In genomic region chr6:24037919-24038318, GRCm38 (mm10) we compare ENCODE assay signal across 18 mouse cellular contexts.
DNase-seq lines count a peak whose midpoint lies in the region; ATAC-seq and TF ChIP-seq lines count a peak whose summit lies in the region.
"Had no signal": no experiment of that assay in that cellular context is flagged by ENCODE, and none has a peak within 500 bp of the region (broad histone marks: within the 10 kb centered on the region; RNA-seq: fewer than 3 reads in every experiment).

No protein-coding gene starts in this region.

- DNase-seq in cerebellum, adult 2 months = no peak
- no peak for DNase-seq in cerebellum, postnatal 4 days (ENCODE audit: low spot score in 2 of 2)
- peak; percentile 21 for DNase-seq in lung, postnatal 36 days
- no peak for DNase-seq in lung, postnatal 25 days (ENCODE audit: low spot score)
- DNase-seq in urinary bladder, postnatal 25 days (ENCODE audit: low spot score) = no peak
- DNase-seq in urinary bladder, postnatal 14 days (ENCODE audit: low spot score) = no peak
- no peak for DNase-seq in layer of hippocampus, postnatal 14 days (ENCODE audit: low spot score in 2 of 2)
- DNase-seq: B cell, adult 2 months; cerebellum, postnatal 14 days; lung, embryonic 14.5 days; thymus, postnatal 14 days had no signal

- H3K4me1 ChIP-seq in cerebellum, adult 2 months (ENCODE audit: control insufficient read depth, insufficient read depth, low read length) = no peaks in the 10 kb centered on the region
- H3K4me1 ChIP-seq: embryonic facial prominence, embryonic 12.5 days; forebrain, embryonic 10.5 days; limb, embryonic 12.5 days had no signal

- peak; percentile 66 to 82; a peak in 3 of 4 replicates for ATAC-seq in hematopoietic stem cell, adult 5-6 weeks (replicated peaks in 1 of 2; ENCODE audit: insufficient read depth in 1 of 2, low FRiP score in 2 of 2, low TSS enrichment in 1 of 2, low read depth in 1 of 2, poor library complexity in 2 of 2, severe bottlenecking in 2 of 2)

- TF ChIP-seq POLR2A in cerebellum, adult 2 months (IDR thresholded peaks at IDR 0.05; ENCODE audit: borderline replicate concordance, insufficient read depth, low read length) = no peak

- WGBS in cerebellum, adult 2 months = 93% methylated on average over 3 of the region's 3 CpGs

- TF ChIP-seq CTCF in cerebellum, adult 2 months (IDR thresholded peaks at IDR 0.05; ENCODE audit: borderline replicate concordance, insufficient read depth, low read depth, low read length) = 0 out of 2 replicates have a peak, but pooled peaks have one; percentile 6

- H3K4me3 ChIP-seq in cerebellum, adult 2 months (replicated peaks; ENCODE audit: insufficient read depth, low read depth, low read length) = no peak overlapping the region
- H3K4me3 ChIP-seq: embryonic facial prominence, embryonic 12.5 days; forebrain, embryonic 10.5 days; left cerebral cortex, adult 2 months; limb, embryonic 12.5 days; myocyte had no signal

- no peaks in the 10 kb centered on the region for H3K27me3 ChIP-seq in cerebellum, adult 2 months (ENCODE audit: control insufficient read depth, insufficient read depth, low read length)
- H3K27me3 ChIP-seq: embryonic facial prominence, embryonic 12.5 days; limb, embryonic 12.5 days had no signal

- no peak overlapping the region for H3K27ac ChIP-seq in cerebellum, adult 2 months (ENCODE audit: insufficient read depth, low read length)
- H3K27ac ChIP-seq: embryonic facial prominence, embryonic 12.5 days; forebrain, embryonic 10.5 days; hindbrain, embryonic 14.5 days; left cerebral cortex, adult 2 months; limb, embryonic 12.5 days had no signal
